Mouse (Mus musculus): ENCODE measurements at regions not wholly inside any gene's neighbourhood (a gene's known extent, or its start where the extent isn't known, plus 50 kb on each side); places are given as distances from the start of the nearest gene placed in this dataset.
"Not testable (repeated sequence)": the region's sequence is repeated elsewhere in the genome, so short reads cannot be mapped to it uniquely, and the experiment has no call there.

DNA sequence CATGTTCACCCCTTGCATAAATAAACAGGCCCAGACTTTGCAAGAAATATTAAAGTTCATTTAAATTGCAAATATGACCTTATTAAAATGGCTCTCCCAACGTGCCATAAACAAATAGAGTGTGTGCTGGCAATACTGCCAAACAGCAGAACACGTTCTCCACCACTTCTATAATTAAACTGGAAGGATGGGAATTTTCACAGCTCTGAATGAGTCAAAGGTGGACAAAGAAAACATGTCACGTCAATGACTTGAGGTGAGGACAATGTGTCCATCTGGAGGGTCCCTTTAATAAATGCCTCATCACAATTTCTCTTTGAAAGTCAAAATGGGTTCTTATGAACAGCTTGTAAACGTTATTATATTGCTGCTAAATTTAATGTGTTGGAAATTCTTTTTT lies 114.8 kb downstream of the Galc start:
- no peaks in the 10 kb centered on the region for H3K9me3 ChIP-seq
- H3K27ac ChIP-seq (replicated peaks), result no peak overlapping the region
- no peak for DNase-seq (ENCODE audit: low spot score)
- no peaks in the 10 kb centered on the region for H3K36me3 ChIP-seq (replicated peaks)
- H3K4me1 ChIP-seq, result no peaks in the 10 kb centered on the region
- no peak overlapping the region for H3K4me3 ChIP-seq
- no peaks in the 10 kb centered on the region for H3K27me3 ChIP-seq (replicated peaks; ENCODE audit: low read depth, poor library complexity, severe bottlenecking)
- 84% methylated on average over 4 of the region's 4 CpGs for WGBS

DNA sequence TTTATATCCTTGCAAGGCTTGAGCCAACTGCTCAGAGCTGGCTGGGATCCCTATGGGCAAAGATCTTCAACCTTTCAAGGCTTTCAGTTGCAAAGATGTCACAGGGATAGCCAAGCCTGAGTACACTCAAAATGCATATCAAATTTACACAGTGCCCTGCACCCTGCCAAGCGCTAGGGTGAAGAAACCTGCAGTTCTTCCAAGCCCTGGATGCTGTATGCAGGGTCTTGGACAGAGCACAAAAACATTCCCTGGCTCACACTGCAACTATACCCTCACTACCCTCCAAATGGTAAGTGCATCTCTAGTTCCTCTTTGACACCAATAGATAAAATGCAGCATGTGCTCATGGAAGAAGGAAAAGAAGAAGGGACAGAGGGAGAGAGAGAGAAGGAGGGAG lies 116.1 kb downstream of the Galc start:
- Histone ChIP-seq H3K4me3 (no peak overlapping the region), H3K9me3 (no peaks in the 10 kb centered on the region), H3K27ac (replicated peaks) (no peak overlapping the region), H3K27me3 (replicated peaks; ENCODE audit: low read depth, poor library complexity, severe bottlenecking) (no peaks in the 10 kb centered on the region), H3K4me1 (no peaks in the 10 kb centered on the region), H3K36me3 (replicated peaks) (no peaks in the 10 kb centered on the region)
- WGBS, result 76% methylated on average over 1 of the region's 1 CpGs
- DNase-seq (ENCODE audit: low spot score), result no peak

DNA sequence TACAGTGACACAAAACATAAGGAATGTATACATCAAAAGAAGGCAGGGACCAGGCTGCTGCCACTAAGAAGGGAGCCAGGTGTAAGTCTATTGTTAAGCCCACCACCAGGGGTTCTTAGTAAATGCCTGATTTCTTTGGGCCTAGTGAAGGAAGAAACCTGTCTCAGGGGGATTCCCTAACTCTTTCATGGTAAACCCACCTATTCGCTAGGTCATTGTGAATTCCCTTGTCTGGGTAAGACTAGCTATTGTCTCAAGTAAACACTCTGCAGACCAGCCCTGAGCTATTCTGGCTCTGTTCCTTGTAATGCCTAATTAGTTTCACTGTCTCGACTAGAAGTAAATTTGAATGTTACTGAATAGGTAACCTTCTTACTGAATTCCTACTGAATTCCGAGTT lies 119.4 kb downstream of the Galc start:
- H3K27ac ChIP-seq (replicated peaks); DNase-seq (ENCODE audit: low spot score); H3K9me3 ChIP-seq; H3K4me1 ChIP-seq; H3K36me3 ChIP-seq (replicated peaks); H3K4me3 ChIP-seq; H3K27me3 ChIP-seq (replicated peaks; ENCODE audit: low read depth, poor library complexity, severe bottlenecking): not testable (repeated sequence)
- whole genome bisulfite sequencing, result 75% methylated on average over 3 of the region's 3 CpGs

GRCm38 (mm10) chr12:98131276-98131675 lies 128.0 kb downstream of the Galc start:
- WGBS, result 79% methylated on average over 5 of the region's 5 CpGs
- no peak overlapping the region for H3K4me3 ChIP-seq
- H3K36me3 ChIP-seq (replicated peaks), result no peaks in the 10 kb centered on the region
- no peaks in the 10 kb centered on the region for H3K4me1 ChIP-seq
- H3K27ac ChIP-seq (replicated peaks), result no peak overlapping the region
- H3K27me3 ChIP-seq (replicated peaks; ENCODE audit: low read depth, poor library complexity, severe bottlenecking), result no peaks in the 10 kb centered on the region
- no peak for DNase-seq (ENCODE audit: low spot score)
- no peaks in the 10 kb centered on the region for H3K9me3 ChIP-seq

DNA sequence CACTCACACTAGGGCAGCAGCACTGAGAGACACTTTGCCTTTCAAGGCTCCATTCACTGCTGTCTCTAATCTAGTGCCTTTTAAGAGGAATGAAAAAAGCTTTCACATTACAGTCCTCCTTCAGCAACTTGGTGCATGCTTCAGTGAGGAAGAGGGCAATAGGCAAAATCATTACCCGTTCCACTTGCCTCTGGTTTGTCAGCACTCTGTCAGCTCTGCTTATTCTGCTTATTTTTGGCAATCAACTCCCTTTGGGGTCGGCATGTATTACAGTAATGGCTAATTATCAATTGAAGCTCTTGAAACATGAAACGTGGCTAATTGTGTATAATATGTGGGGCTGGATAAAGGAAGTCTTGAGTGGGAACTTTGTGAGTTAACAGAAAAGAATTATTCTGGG lies 135.7 kb downstream of the Galc start:
- 67% methylated on average over 3 of the region's 3 CpGs for WGBS
- H3K36me3 ChIP-seq (replicated peaks), result no peaks in the 10 kb centered on the region
- no peaks in the 10 kb centered on the region for H3K27me3 ChIP-seq (replicated peaks; ENCODE audit: low read depth, poor library complexity, severe bottlenecking)
- no peak overlapping the region for H3K4me3 ChIP-seq
- no peaks in the 10 kb centered on the region for H3K4me1 ChIP-seq
- no peaks in the 10 kb centered on the region for H3K9me3 ChIP-seq
- no peak for DNase-seq (ENCODE audit: low spot score)
- H3K27ac ChIP-seq (replicated peaks), result no peak overlapping the region

- Histone ChIP-seq H3K9me3 (no peaks in the 10 kb centered on the region), H3K36me3 (replicated peaks) (no peaks in the 10 kb centered on the region), H3K27ac (replicated peaks) (no peak overlapping the region), H3K27me3 (replicated peaks; ENCODE audit: low read depth, poor library complexity, severe bottlenecking) (no peaks in the 10 kb centered on the region), H3K4me1 (peaks cover 14% of the 10 kb centered on the region), H3K4me3 (no peak overlapping the region)
- WGBS, result 49% methylated on average over 9 of the region's 9 CpGs
- peak; percentile 45 for DNase-seq (ENCODE audit: low spot score)
Measured at GRCm38 (mm10) chr12:98108039-98108438, 151.2 kb downstream of the Galc start.

DNA sequence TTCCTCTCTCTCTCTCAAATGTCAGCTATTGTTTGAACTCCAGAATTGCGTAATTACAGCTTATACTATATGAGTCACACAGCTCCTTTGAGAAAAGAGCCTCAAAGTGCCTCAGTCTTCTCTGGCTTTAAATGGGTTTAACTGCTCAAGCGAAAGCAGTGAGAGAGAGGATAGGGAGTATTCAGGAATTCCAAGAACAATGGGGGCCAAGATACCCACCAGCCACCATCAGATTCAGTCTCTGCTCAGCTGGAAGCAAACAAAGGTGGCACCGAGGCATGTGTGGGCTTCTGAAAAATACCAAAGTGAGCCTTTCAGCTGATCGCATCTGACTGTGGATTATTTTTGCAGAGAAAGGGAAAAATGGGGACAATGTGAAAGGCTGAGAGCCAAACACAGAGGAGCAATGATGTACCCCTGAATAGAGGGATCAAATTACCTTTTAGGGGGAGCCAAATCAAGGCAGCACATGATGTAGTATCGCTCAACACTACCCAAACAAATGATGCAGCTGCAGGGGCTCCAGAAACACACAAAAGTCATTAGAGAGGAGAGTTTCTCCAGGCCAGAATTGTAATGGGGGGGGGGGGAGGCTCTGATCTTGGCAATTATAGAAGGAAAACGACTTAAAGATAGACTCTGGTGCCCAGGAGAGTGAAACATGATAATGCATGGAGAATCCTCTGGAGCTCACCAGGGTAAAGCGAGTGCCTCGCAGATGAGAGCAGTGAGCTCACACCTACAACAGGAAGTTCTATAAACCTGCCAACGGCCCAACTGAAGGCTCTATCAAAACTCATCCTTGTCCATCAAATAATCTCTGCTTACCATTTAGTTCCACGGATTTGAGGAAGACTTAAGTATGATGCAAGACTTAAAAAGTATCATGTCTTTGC lies 152.2 kb downstream of the Galc start:
- Histone ChIP-seq H3K27ac (replicated peaks) (peak overlapping the region; percentile 44), H3K4me1 (peaks cover 14% of the 10 kb centered on the region), H3K4me3 (no peak overlapping the region), H3K36me3 (replicated peaks) (no peaks in the 10 kb centered on the region), H3K9me3 (no peaks in the 10 kb centered on the region), H3K27me3 (replicated peaks; ENCODE audit: low read depth, poor library complexity, severe bottlenecking) (no peaks in the 10 kb centered on the region)
- 51% methylated on average over 10 of the region's 10 CpGs for WGBS
- no peak for DNase-seq (ENCODE audit: low spot score)

GRCm38 (mm10) chr12:98106151-98106788 lies 153.0 kb downstream of the Galc start:
- no peaks in the 10 kb centered on the region for H3K27me3 ChIP-seq (replicated peaks; ENCODE audit: low read depth, poor library complexity, severe bottlenecking)
- no peak overlapping the region for H3K27ac ChIP-seq (replicated peaks)
- peaks cover 14% of the 10 kb centered on the region for H3K4me1 ChIP-seq
- DNase-seq (ENCODE audit: low spot score), result no peak
- WGBS, result 49% methylated on average over 3 of the region's 3 CpGs
- H3K4me3 ChIP-seq, result no peak overlapping the region
- no peaks in the 10 kb centered on the region for H3K9me3 ChIP-seq
- H3K36me3 ChIP-seq (replicated peaks), result no peaks in the 10 kb centered on the region

DNA sequence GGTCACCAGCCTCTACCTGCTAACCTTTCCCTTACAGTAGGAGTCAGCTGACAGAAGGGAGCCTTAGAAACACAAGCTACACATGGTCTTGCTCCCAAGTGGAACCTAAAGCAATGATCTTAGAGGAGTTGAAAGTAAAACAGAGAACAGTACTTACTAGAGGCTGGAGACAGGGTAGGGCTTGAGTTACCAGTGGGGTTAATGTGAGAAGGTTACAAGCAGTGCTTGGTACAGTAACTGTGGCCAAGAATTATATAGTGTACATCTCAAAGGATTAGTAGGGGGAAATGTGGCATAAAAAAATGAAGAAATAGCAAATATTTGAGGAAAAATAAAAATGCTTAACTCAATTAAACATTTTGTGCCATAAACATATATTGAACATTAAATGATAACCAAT lies 153.5 kb downstream of the Galc start:
- no peak overlapping the region for H3K4me3 ChIP-seq
- no peak for DNase-seq (ENCODE audit: low spot score)
- H3K9me3 ChIP-seq, result no peaks in the 10 kb centered on the region
- no peaks in the 10 kb centered on the region for H3K36me3 ChIP-seq (replicated peaks)
- H3K27me3 ChIP-seq (replicated peaks; ENCODE audit: low read depth, poor library complexity, severe bottlenecking), result no peaks in the 10 kb centered on the region
- H3K27ac ChIP-seq (replicated peaks), result no peak overlapping the region
- H3K4me1 ChIP-seq, result peaks cover 14% of the 10 kb centered on the region

DNA sequence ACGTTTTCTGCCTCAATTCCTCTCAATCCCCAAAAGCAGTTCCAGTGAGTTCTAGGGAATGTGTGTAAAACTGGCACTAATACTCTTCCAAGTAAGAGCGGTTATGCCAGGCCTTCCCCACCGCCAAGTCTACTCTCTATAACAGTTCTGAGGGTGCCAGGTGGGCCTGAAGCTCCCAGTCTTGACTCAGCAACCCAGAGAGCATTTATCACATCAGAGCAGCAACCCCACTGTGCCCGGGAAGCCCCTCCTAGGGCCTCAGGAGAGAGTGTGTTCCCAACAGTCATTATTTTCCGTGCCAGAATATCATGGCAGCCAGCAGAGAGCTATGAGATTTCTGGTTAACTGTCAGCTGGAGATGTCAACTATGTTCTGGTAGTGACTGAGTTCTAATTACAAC lies 169.1 kb downstream of the Galc start:
- no peaks in the 10 kb centered on the region for H3K27me3 ChIP-seq (replicated peaks; ENCODE audit: low read depth, poor library complexity, severe bottlenecking)
- DNase-seq (ENCODE audit: low spot score), result no peak
- H3K27ac ChIP-seq (replicated peaks), result no peak overlapping the region
- no peaks in the 10 kb centered on the region for H3K36me3 ChIP-seq (replicated peaks)
- WGBS, result 64% methylated on average over 5 of the region's 5 CpGs
- H3K4me3 ChIP-seq, result no peak overlapping the region
- H3K4me1 ChIP-seq, result no peaks in the 10 kb centered on the region
- no peaks in the 10 kb centered on the region for H3K9me3 ChIP-seq

DNA sequence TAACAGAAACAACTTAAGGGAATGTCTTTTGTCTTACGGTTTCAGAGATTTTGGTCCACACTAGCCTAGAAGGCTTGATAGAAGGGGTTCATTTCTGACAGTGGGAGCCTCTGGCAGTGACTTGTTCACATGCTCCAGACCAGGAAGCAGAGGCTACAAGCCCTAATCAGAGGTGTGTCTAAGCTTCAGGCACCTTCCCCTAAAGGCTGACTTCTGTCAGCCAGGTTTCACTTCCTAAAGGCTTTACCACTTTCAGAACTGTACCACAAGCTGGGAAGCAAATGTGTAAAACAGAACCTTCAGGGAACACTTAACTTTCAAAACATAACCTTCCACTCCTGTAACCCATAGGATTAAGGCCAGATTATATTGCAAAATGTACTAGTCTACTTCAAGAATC lies 180.9 kb downstream of the Galc start:
- Histone ChIP-seq H3K27ac (replicated peaks) (no peak overlapping the region), H3K27me3 (replicated peaks; ENCODE audit: low read depth, poor library complexity, severe bottlenecking) (no peaks in the 10 kb centered on the region), H3K4me1 (no peaks in the 10 kb centered on the region), H3K4me3 (no peak overlapping the region), H3K9me3 (no peaks in the 10 kb centered on the region), H3K36me3 (replicated peaks) (no peaks in the 10 kb centered on the region)
- DNase-seq (ENCODE audit: low spot score), result no peak
- 95% methylated on average over 1 of the region's 1 CpGs for WGBS

GRCm38 (mm10) chr12:98075580-98075979 lies 183.7 kb downstream of the Galc start:
- Histone ChIP-seq H3K36me3 (replicated peaks) (no peaks in the 10 kb centered on the region), H3K4me1 (no peaks in the 10 kb centered on the region), H3K9me3 (no peaks in the 10 kb centered on the region), H3K4me3 (no peak overlapping the region), H3K27ac (replicated peaks) (no peak overlapping the region), H3K27me3 (replicated peaks; ENCODE audit: low read depth, poor library complexity, severe bottlenecking) (no peaks in the 10 kb centered on the region)
- no peak for DNase-seq (ENCODE audit: low spot score)
- 93% methylated on average over 2 of the region's 2 CpGs for WGBS

DNA sequence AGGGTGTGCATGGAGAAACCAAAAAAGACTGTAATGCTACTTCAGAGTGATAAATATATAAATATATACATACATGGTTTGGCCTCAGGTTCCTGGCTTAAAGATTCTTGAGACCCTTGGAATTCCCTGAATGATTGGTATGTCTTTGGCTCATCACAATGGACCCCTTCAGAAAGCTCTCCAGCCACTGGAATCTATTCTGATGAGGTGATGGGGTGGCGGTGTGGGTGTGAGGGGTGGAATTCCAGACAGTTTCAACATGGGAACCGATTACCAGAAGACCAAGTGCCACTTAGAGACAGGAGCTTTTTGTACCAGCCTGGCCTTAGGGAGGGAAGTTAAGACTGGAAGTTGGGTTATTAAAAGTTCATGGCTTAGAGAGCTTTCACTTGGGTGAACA lies 190.1 kb downstream of the Galc start:
- Histone ChIP-seq H3K36me3 (replicated peaks) (no peaks in the 10 kb centered on the region), H3K27ac (replicated peaks) (no peak overlapping the region), H3K4me1 (no peaks in the 10 kb centered on the region), H3K4me3 (no peak overlapping the region), H3K27me3 (replicated peaks; ENCODE audit: low read depth, poor library complexity, severe bottlenecking) (no peaks in the 10 kb centered on the region), H3K9me3 (no peaks in the 10 kb centered on the region)
- DNase-seq (ENCODE audit: low spot score), result peak; percentile 14
- 37% methylated on average over 2 of the region's 2 CpGs for WGBS

All from embryonic facial prominence, embryonic 10.5 days (tissue).